Mouse (Mus musculus) forebrain, embryonic 16.5 days (tissue): ENCODE results near the gene Gm48552. TPM values are rescaled to one million over a fixed set of nuclear protein-coding genes. Genes with fewer than 3 reads are reported as not detected.
A peak's percentile ranks its signal among the peaks of the same experiment; 100 is the strongest.

Experiments
- ATAC-seq: fragments of 200-750 bp; cut with Nextera tagmentation; 2 replicates; pipeline ENCODE4 v1.8.0; 2017; ENCODE audit warnings: mild to moderate bottlenecking, moderate library complexity
- H3K27ac ChIP-seq: fragments of 300-500 bp; sonication (generic); 2 replicates; pipeline ENCODE4 v1.5.1; 2014; ENCODE audit warnings: low read length, control low read depth
- H3K27me3 ChIP-seq: fragments of 300-500 bp; sonication (generic); replicated peaks from 2 replicates; pipeline ENCODE4 v1.6.1; 2014; ENCODE audit warnings: low read length; ENCODE audit not compliant: control insufficient read depth, insufficient read depth
- H3K36me3 ChIP-seq: fragments of 300-500 bp; sonication (generic); 2 replicates; pipeline ENCODE4 v1.6.1; 2014; ENCODE audit not compliant: control insufficient read depth, insufficient read depth
- H3K4me1 ChIP-seq: fragments of 300-500 bp; sonication (generic); replicated peaks from 2 replicates; pipeline ENCODE4 v1.6.1; 2014; ENCODE audit warnings: low read length; ENCODE audit not compliant: control insufficient read depth, insufficient read depth
- H3K4me2 ChIP-seq: fragments of 300-500 bp; sonication (generic); 2 replicates; pipeline ENCODE4 v1.6.1; 2014; ENCODE audit warnings: mild to moderate bottlenecking, low read length, control low read depth
- H3K4me3 ChIP-seq: fragments of 300-500 bp; sonication (generic); replicated peaks from 2 replicates; pipeline ENCODE4 v1.5.1; 2014; ENCODE audit warnings: mild to moderate bottlenecking, low read length, control low read depth
- H3K9ac ChIP-seq: fragments of 300-500 bp; sonication (generic); replicated peaks from 2 replicates; pipeline ENCODE4 v1.6.1; 2014; ENCODE audit warnings: low read depth, low read length, control low read depth
- H3K9me3 ChIP-seq: fragments of 300-500 bp; sonication (generic); 2 replicates; pipeline ENCODE4 v1.6.1; 2016; ENCODE audit warnings: low read length; ENCODE audit not compliant: control insufficient read depth
- WGBS: fragments of 180-500 bp; shearing (Covaris S2); extraction: QIAGEN DNeasy Blood & Tissue Kit; methylation state at CpG from one replicate; pipeline ENCODE4 v1.1.7; 2014; 5-methylcytosine and 5-hydroxymethylcytosine counted together
- polyA plus RNA-seq: library from polyadenylated mRNA; unstranded; fragments of >200 nt; fragmentation: Nextera tagmentation; extraction: Ambion mirVana; gene quantifications from 2 replicates; pipeline ENCODE4 v1.2.1, GENCODE M21; 2015

Gm48552 gene
- polyA plus RNA-seq, 1 experiment from 2014 or later: 2.2 TPM

DNA sequence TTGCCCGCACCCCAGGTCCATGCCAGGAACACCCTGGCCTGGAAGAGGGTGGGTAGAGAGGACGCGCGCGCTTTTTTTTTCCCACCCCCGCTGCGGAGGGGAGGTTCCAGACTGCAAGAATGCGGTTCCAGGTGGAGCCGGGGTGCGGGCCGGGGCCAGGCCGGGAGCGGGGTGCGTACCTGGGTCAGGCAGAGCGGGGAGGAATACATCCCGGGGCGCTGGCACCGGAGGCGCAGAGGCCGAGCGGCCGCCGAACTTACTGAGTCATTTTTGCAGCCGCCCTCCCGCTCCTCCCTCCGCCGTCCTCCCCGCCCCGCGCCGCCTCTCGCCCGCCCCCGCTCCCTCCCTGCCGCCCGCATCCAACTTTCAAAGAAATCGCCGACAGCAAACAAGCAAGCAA lies 38.1 kb downstream of the Gm48552 start:
- H3K36me3 ChIP-seq: no peaks in the 10 kb centered on the region
- H3K9me3 ChIP-seq: no peaks in the 10 kb centered on the region
- no peak for ATAC-seq
- H3K9ac ChIP-seq: peak overlapping the region; percentile 58
- no peak overlapping the region for H3K27ac ChIP-seq
- peaks cover 46% of the 10 kb centered on the region for H3K4me1 ChIP-seq
- 2% methylated on average over 30 of the region's 38 CpGs for WGBS
- H3K27me3 ChIP-seq: peaks cover 3% of the 10 kb centered on the region; the same call in 1 of the 2 replicates
- H3K4me2 ChIP-seq: peak overlapping the region; percentile 67
- H3K4me3 ChIP-seq: peak overlapping the region; percentile 45

GRCm38 (mm10) chr10:81427327-81427726 lies 38.5 kb downstream of the Gm48552 start:
- peaks cover 47% of the 10 kb centered on the region for H3K4me1 ChIP-seq

DNA sequence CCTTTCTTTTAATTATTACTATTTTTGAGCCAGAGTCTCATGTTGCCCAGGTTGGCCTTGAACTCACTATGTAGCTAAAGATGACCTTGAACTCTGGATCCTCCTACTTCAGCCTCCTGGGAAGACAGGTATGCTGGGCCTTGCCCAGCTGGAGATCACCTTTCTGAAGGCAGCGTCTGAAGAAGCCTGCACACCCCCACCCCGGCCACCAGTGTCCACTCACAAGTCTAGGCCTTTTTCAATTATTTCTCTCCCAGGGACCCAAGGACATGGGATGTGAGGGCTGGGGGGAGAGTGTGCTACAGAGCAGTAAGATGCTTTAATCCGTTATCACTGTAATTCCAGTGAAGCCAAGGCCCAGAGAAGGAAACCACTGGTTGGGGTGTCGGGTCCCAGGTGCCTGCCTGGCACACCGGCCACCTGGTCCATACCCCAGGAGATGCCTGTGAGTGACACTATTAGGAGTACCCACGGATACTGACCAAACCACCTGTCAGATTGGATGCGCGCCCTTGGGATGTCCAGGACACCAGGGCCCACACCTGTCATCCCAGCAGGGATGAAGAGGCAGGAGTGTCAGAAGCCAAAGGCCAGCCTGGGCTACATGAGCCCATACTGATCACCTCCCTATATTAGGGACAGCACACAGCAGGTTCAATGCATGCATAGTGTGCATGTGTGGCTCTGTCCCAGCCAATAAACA lies 39.1 kb downstream of the Gm48552 start:
- peaks cover 51% of the 10 kb centered on the region for H3K4me1 ChIP-seq

More at GRCm38 (mm10) chr10:81427327-81427726, 38.5 kb downstream of the Gm48552 start:
- Histone ChIP-seq H3K9ac (peak overlapping the region; percentile 58; the same call in 1 of the 2 replicates), H3K9me3 (no peaks in the 10 kb centered on the region), H3K27me3 (peaks cover 3% of the 10 kb centered on the region; the same call in 1 of the 2 replicates), H3K27ac (no peak overlapping the region), H3K4me2 (peak overlapping the region; percentile 67), H3K4me3 (peak overlapping the region; percentile 45), H3K36me3 (no peaks in the 10 kb centered on the region)
- ATAC-seq: no peak
- WGBS: 31% methylated on average over 3 of the region's 3 CpGs

DNA sequence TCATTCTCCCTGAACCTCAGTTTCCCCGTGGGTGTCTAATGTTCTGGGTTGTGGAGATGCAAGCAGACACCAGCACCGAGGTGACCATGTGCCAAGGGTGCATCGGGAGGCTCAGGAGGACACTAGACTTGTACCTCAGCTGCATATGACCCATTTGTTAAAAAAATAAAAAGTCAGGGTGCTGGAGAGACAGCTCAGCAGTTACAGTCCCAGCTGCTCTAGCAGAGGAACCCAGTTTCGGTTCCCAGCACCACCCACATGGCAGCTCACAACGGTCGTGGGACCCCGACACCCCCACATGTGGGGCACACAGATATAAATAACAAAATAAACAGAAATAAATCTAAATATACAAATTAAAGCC lies 39.7 kb downstream of the Gm48552 start:
- H3K27me3 ChIP-seq: peaks cover 3% of the 10 kb centered on the region; the same call in 1 of the 2 replicates

More for the DNA sequence above, 39.1 kb downstream of the Gm48552 start:
- WGBS: 80% methylated on average over 8 of the region's 8 CpGs
- H3K9ac ChIP-seq: no peak overlapping the region
- no peak overlapping the region for H3K27ac ChIP-seq
- no peak for ATAC-seq
- H3K4me3 ChIP-seq: no peak overlapping the region
- no peaks in the 10 kb centered on the region for H3K36me3 ChIP-seq
- peaks cover 3% of the 10 kb centered on the region; the same call in 1 of the 2 replicates for H3K27me3 ChIP-seq
- no peaks in the 10 kb centered on the region for H3K9me3 ChIP-seq
- H3K4me2 ChIP-seq: no peak overlapping the region

DNA sequence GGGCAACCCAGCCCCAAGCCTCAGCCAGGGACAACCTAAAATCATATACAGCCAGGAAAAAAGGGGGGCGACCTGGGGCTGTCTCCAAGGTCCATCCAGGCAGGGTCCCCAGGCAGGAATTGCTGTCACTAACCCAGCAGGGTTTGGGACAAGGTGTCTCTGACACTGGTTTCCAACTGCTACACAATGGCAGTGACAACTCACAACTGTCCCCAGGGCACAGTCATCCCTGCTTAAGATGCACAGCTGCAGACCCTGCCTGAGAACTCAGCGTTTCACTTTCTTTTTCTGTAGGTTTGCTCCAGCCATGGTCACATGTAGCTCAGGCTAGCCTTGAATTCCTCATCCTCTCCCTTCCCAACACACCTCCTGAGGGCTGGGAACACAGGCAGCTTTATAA lies 40.3 kb downstream of the Gm48552 start:
- peaks cover 3% of the 10 kb centered on the region; the same call in 1 of the 2 replicates for H3K27me3 ChIP-seq
- H3K36me3 ChIP-seq: no peaks in the 10 kb centered on the region
- H3K4me3 ChIP-seq: no peak overlapping the region
- H3K4me2 ChIP-seq: no peak overlapping the region
- peaks cover 59% of the 10 kb centered on the region for H3K4me1 ChIP-seq
- 33% methylated on average over 2 of the region's 2 CpGs for WGBS
- no peak for ATAC-seq
- no peak overlapping the region for H3K27ac ChIP-seq
- H3K9ac ChIP-seq: no peak overlapping the region
- H3K9me3 ChIP-seq: no peaks in the 10 kb centered on the region

More for the DNA sequence above, 39.7 kb downstream of the Gm48552 start:
- Histone ChIP-seq H3K4me2 (no peak overlapping the region), H3K27ac (no peak overlapping the region), H3K9me3 (no peaks in the 10 kb centered on the region), H3K9ac (no peak overlapping the region), H3K36me3 (no peaks in the 10 kb centered on the region), H3K4me3 (no peak overlapping the region), H3K4me1 (peaks cover 56% of the 10 kb centered on the region)
- WGBS: 92% methylated on average over 7 of the region's 7 CpGs
- ATAC-seq: no peak

- H3K4me3 ChIP-seq: peak overlapping the region; percentile 81
- peak overlapping the region; percentile 94 for H3K27ac ChIP-seq
- H3K4me1 ChIP-seq: peaks cover 58% of the 10 kb centered on the region
- ATAC-seq: peak; percentile 1; the same call in 1 of the 2 replicates
- WGBS: 0% methylated on average over 16 of the region's 20 CpGs
- no peaks in the 10 kb centered on the region for H3K9me3 ChIP-seq
- peaks cover 3% of the 10 kb centered on the region; the same call in 1 of the 2 replicates for H3K27me3 ChIP-seq
- peak overlapping the region; percentile 85 for H3K4me2 ChIP-seq
- peak overlapping the region; percentile 85 for H3K9ac ChIP-seq
- no peaks in the 10 kb centered on the region for H3K36me3 ChIP-seq
Measured at GRCm38 (mm10) chr10:81429605-81430061, 40.8 kb downstream of the Gm48552 start.

DNA sequence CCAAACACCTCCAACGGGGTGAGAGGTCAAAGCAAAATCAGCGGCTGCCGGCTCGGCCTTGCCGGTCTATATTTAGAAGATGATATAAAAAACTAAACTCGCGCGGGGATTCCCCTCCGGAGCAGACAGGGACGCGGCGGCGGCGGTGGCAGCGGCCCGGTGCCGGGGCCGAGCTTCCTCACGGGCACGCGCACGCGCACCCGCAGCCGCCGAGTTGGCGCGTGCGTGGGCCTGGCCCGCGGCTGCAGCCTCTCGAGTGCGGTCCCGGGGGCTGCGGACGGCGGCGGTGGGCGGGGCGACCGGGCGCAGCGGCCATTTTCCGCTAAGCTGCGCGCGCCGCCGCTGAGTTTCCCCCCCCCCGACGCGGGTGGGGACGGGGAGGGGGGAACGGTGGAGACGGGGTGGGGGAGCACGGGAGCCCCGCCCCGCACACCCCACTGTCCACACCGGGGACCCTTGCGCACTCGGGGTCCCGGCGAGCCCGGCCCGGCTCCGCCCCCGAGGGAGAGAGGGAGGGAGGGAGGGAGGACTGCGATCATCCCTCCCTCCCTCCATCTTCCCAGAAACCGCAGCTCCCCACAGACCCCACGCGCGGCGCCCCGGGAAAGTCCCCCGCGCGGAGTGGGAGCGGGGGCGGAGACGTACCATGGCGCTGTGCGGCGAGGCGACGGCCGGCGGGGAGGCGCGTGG lies 41.5 kb downstream of the Gm48552 start:
- ATAC-seq: peak; percentile 18; the same call in 1 of the 2 replicates
- 0% methylated on average over 45 of the region's 89 CpGs for WGBS
- H3K4me1 ChIP-seq: peaks cover 58% of the 10 kb centered on the region

DNA sequence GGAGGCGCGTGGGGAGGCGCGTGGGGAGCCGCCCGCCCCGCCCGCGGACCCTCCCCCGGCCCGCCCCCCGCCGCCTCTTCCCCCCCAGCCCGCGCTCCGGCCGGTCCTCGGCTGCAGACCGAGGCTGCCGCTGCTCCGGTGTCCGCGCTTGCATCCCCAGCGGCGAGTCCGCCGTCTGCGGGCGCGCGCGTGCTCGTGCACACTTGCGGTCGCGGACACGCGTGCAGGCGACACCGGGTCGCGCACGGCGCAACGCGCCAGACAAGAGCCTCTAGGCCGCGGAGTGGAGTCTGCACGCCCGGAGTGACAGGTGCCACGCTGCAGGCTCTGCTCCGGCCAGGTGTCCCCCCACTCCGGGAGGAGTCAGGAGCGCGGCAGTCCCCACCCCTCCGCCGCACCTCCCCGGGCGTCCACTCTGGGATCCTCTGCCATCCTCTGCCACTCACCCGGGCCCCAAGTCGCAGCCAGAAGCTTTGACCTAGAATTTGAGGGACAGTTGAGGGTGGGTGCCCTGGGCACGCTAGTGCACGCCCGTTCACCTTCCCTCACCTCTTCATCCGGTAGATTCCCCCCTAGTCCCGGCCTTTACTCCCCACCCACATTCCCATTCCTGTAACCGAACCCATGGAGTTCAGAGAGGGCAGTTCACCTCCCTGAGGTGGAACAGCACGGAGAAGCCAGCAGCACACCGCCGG lies 42.2 kb downstream of the Gm48552 start:
- peak overlapping the region; percentile 81 for H3K4me3 ChIP-seq
- WGBS: 1% methylated on average over 53 of the region's 70 CpGs
- H3K4me2 ChIP-seq: peak overlapping the region; percentile 85
- peaks cover 3% of the 10 kb centered on the region; the same call in 1 of the 2 replicates for H3K27me3 ChIP-seq
- peak; percentile 6 for ATAC-seq
- H3K27ac ChIP-seq: peak overlapping the region; percentile 94
- peak overlapping the region; percentile 85 for H3K9ac ChIP-seq
- H3K36me3 ChIP-seq: no peaks in the 10 kb centered on the region
- H3K9me3 ChIP-seq: no peaks in the 10 kb centered on the region
- peaks cover 57% of the 10 kb centered on the region for H3K4me1 ChIP-seq

More for the DNA sequence above, 41.5 kb downstream of the Gm48552 start:
- Histone ChIP-seq H3K27ac (peak overlapping the region; percentile 94), H3K4me2 (peak overlapping the region; percentile 85), H3K9me3 (no peaks in the 10 kb centered on the region), H3K36me3 (no peaks in the 10 kb centered on the region), H3K27me3 (peaks cover 3% of the 10 kb centered on the region; the same call in 1 of the 2 replicates), H3K9ac (peak overlapping the region; percentile 85), H3K4me3 (peak overlapping the region; percentile 81)
